ENCODE assay signal across 9 mouse cellular contexts in the genomic region with DNA sequence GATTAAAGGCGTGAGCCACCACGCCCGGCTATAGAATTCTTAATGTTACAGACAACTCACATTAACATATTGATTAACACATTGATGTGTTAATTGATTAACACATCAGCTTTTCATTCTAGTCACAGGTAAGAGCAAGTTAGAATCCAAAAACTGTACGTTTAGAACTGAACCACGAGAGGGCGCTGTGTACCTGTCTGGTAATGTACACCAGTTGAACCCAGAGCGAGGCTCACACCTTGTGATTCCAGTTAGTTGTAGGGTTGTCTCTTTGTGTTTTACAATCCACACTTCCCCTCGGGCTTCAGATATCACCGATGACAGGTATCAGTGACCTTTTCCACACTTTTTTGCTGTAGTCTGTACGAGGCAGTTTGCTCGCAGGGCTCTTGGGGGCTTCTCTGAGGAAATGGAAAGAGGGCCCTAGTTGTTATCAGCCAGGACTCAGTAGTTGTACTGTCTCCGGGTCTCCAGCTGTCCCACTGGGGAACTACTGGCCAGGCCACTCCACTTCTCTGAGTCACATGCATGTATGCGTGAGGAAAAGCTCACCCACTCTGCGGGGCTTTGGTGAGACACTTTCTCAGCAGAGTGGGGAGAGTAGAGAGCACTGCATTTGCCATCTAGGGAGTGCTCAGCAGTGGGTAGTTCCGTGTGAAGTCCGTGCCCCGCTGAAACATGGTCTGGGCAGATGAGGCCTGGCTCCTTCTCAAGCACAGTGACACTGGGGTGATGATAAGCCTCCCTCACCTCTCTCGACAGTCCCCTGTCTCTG. TPM values are rescaled to one million over a fixed set of nuclear protein-coding genes. Genes with fewer than 3 reads are reported as not detected.
DNase-seq lines count a peak whose midpoint lies in the region; ATAC-seq and TF ChIP-seq lines count a peak whose summit lies in the region.
"Had no signal": no experiment of that assay in that cellular context is flagged by ENCODE, and none has a peak within 500 bp of the region (broad histone marks: within the 10 kb centered on the region; RNA-seq: fewer than 3 reads in every experiment).

No protein-coding gene starts in this region.

- H3K9ac ChIP-seq in heart, embryonic 15.5 days = no peak overlapping the region
- no peak overlapping the region for H3K9ac ChIP-seq in limb, embryonic 11.5 days (ENCODE audit: low read length)
- H3K9ac ChIP-seq in midbrain, postnatal 0 days (replicated peaks; ENCODE audit: low read length, poor library complexity, severe bottlenecking) = no peak overlapping the region

- TF ChIP-seq CTCF in midbrain, postnatal 0 days (IDR thresholded peaks at IDR 0.05) = peak; percentile 75

- DNase-seq in layer of hippocampus, adult 11-12 months (ENCODE audit: low spot score) = peak; percentile 15
- no peak for DNase-seq in layer of hippocampus, postnatal 14 days (ENCODE audit: low spot score in 2 of 2)
- DNase-seq in Muller cell, postnatal 12 days (ENCODE audit: inconsistent ontology term) = peak; percentile 34
- DNase-seq in cerebellum, postnatal 10 days = peak; percentile 73 to 80
- DNase-seq in limb, embryonic 11.5 days (ENCODE audit: low spot score) = peak; percentile 69
- DNase-seq in midbrain, postnatal 0 days (ENCODE audit: low spot score) = peak; percentile 59
- peak; percentile 49 for DNase-seq in yolk sac, embryonic 10.5 days (ENCODE audit: low spot score)

- no peaks in the 10 kb centered on the region for H3K27me3 ChIP-seq in heart, embryonic 15.5 days
- peaks cover 2% of the 10 kb centered on the region; the same call in 1 of the 2 replicates for H3K27me3 ChIP-seq in limb, embryonic 11.5 days (ENCODE audit: control insufficient read depth, insufficient read depth, low read length)
- no peaks in the 10 kb centered on the region; the same call in 1 of the 2 replicates for H3K27me3 ChIP-seq in midbrain, postnatal 0 days (ENCODE audit: insufficient read depth, low read length)

- H3K4me3 ChIP-seq in heart, embryonic 15.5 days = peak overlapping the region; percentile 4; the same call in 1 of the 2 replicates
- no peak overlapping the region for H3K4me3 ChIP-seq in limb, embryonic 11.5 days (ENCODE audit: low read depth, low read length)
- H3K4me3 ChIP-seq in midbrain, postnatal 0 days (ENCODE audit: low read depth, low read length) = no peak overlapping the region
- H3K4me3 ChIP-seq: erythroblast, embryonic 14.5 days had no signal

- peak overlapping the region; percentile 47 for H3K4me2 ChIP-seq in heart, embryonic 15.5 days
- no peak overlapping the region for H3K4me2 ChIP-seq in limb, embryonic 11.5 days (ENCODE audit: low read depth, severe bottlenecking)
- H3K4me2 ChIP-seq in midbrain, postnatal 0 days (ENCODE audit: low read depth, low read length, poor library complexity, severe bottlenecking) = no peak overlapping the region

- no peaks in the 10 kb centered on the region for H3K36me3 ChIP-seq in heart, embryonic 15.5 days
- no peaks in the 10 kb centered on the region for H3K36me3 ChIP-seq in limb, embryonic 11.5 days (ENCODE audit: control insufficient read depth, insufficient read depth, low read length)
- no peaks in the 10 kb centered on the region for H3K36me3 ChIP-seq in midbrain, postnatal 0 days (ENCODE audit: insufficient read depth, low read length)

- H3K4me1 ChIP-seq in heart, embryonic 15.5 days (replicated peaks) = no peaks in the 10 kb centered on the region; the same call in none of the 2 replicates
- H3K4me1 ChIP-seq in limb, embryonic 11.5 days (ENCODE audit: control insufficient read depth, insufficient read depth, low read length) = no peaks in the 10 kb centered on the region
- peaks cover 2% of the 10 kb centered on the region; the same call in 1 of the 2 replicates for H3K4me1 ChIP-seq in midbrain, postnatal 0 days (ENCODE audit: insufficient read depth, low read length)

- H3K27ac ChIP-seq in heart, embryonic 15.5 days = no peak overlapping the region
- no peak overlapping the region for H3K27ac ChIP-seq in limb, embryonic 11.5 days (replicated peaks; ENCODE audit: low read depth, low read length)
- H3K27ac ChIP-seq in midbrain, postnatal 0 days (ENCODE audit: low read depth, low read length) = no peak overlapping the region

- 20% methylated on average over 18 of the region's 18 CpGs for WGBS in heart, embryonic 15.5 days
- WGBS in limb, embryonic 11.5 days = 31% methylated on average over 18 of the region's 18 CpGs
- 36% methylated on average over 18 of the region's 18 CpGs for WGBS in midbrain, postnatal 0 days

- ATAC-seq in heart, embryonic 15.5 days (replicated peaks; ENCODE audit: insufficient number of reproducible peaks, insufficient read depth, low FRiP score, low read depth) = no peak
- ATAC-seq in limb, embryonic 11.5 days (ENCODE audit: insufficient number of reproducible peaks, low FRiP score, low TSS enrichment, low read depth) = no peak
- ATAC-seq in midbrain, postnatal 0 days (ENCODE audit: low FRiP score) = no peak

- H3K9me3 ChIP-seq in heart, embryonic 15.5 days (replicated peaks) = no peaks in the 10 kb centered on the region
- H3K9me3 ChIP-seq in limb, embryonic 11.5 days (ENCODE audit: control insufficient read depth, low read length) = no peaks in the 10 kb centered on the region
- no peaks in the 10 kb centered on the region for H3K9me3 ChIP-seq in midbrain, postnatal 0 days (ENCODE audit: low read length)

RNA-seq across cellular contexts. Expression of gene Ripply1, which starts 7.7 kb away (rescaled TPM):
- not detected for total RNA-seq in layer of hippocampus, postnatal 14 days (2021)
- not detected in 2 replicates for polyA plus RNA-seq in heart, embryonic 15.5 days (2015; fragmentation: Nextera tagmentation; extraction: Ambion mirVana)
- polyA plus RNA-seq in limb, embryonic 11.5 days (2014; fragmentation: Nextera tagmentation; extraction: Ambion mirVana) = not detected in 2 replicates
- total RNA-seq in midbrain, postnatal 0 days (2014; rRNA removed) = not detected in 2 replicates
- polyA plus RNA-seq in midbrain, postnatal 0 days (2015; fragmentation: Nextera tagmentation; extraction: Ambion mirVana) = not detected in 2 replicates
- polyA plus RNA-seq: erythroblast, embryonic 14.5 days had no signal

RNA-seq across cellular contexts. Expression of gene Cldn2, which starts 26.1 kb away (rescaled TPM):
- total RNA-seq in layer of hippocampus, postnatal 14 days (2021) = 10 to 100 TPM in 1 of 2 experiments, 1 to 10 TPM in 1; 1.3 to 12.2 TPM
- polyA plus RNA-seq in heart, embryonic 15.5 days (2015; fragmentation: Nextera tagmentation; extraction: Ambion mirVana) = 0.19 and 0.72 TPM in 2 replicates
- not detected in 2 replicates for polyA plus RNA-seq in limb, embryonic 11.5 days (2014; fragmentation: Nextera tagmentation; extraction: Ambion mirVana)
- total RNA-seq in midbrain, postnatal 0 days (2014; rRNA removed) = 0.52 and 1.4 TPM in 2 replicates
- polyA plus RNA-seq in midbrain, postnatal 0 days (2015; fragmentation: Nextera tagmentation; extraction: Ambion mirVana) = 0.25 and 0.31 TPM in 2 replicates
- polyA plus RNA-seq: erythroblast, embryonic 14.5 days had no signal

Comparison
In these comparisons a context has a peak if more than half of its experiments do, and no peak if none do; other contexts are left out.
1. DNase-seq: peak in layer of hippocampus, adult 11-12 months (single experiment), Muller cell, postnatal 12 days (single experiment), cerebellum, postnatal 10 days (2 of 2), limb, embryonic 11.5 days (single experiment), midbrain, postnatal 0 days (single experiment) and yolk sac, embryonic 10.5 days (single experiment); none in layer of hippocampus, postnatal 14 days (0 of 2).